Mouse (Mus musculus) kidney, postnatal 25 days (tissue): ENCODE data around the gene Pecr.
"Not testable (repeated sequence)": the region's sequence is repeated elsewhere in the genome, so short reads cannot be mapped to it uniquely, and the experiment has no call there.

ENCODE experiments used
- DNase-seq, 2 experiments: peaks; one replicate each; pipeline ENCODE4 v3.0.0; 2021; ENCODE audit warnings: mixed read lengths in 2 of 2

Pecr gene

GRCm38 (mm10) chr1:72286904-72287303, 2.8 kb upstream of the Pecr start:
- no peak for DNase-seq

- DNase-seq, result no peak
Observed at GRCm38 (mm10) chr1:72284539-72284938, 425 bp upstream of the Pecr start.

GRCm38 (mm10) chr1:72282604-72283003, 1.5 kb downstream of the Pecr start:
- DNase-seq, result no peak

GRCm38 (mm10) chr1:72278085-72278484, 6.0 kb downstream of the Pecr start:
- no peak for DNase-seq

- DNase-seq, result no peak
Observed at GRCm38 (mm10) chr1:72263099-72263498, 21.0 kb downstream of the Pecr start.

- no peak for DNase-seq
Observed at GRCm38 (mm10) chr1:72256381-72257256, 27.5 kb downstream of the Pecr start.

- no peak for DNase-seq
Observed at GRCm38 (mm10) chr1:72255854-72256175, 28.3 kb downstream of the Pecr start.

GRCm38 (mm10) chr1:72255062-72255853, 28.9 kb downstream of the Pecr start:
- peak; percentile 44 to 72 for DNase-seq

GRCm38 (mm10) chr1:72254545-72255061, 29.5 kb downstream of the Pecr start:
- DNase-seq, result peak; percentile 91 to 93

GRCm38 (mm10) chr1:72253881-72254491, 30.1 kb downstream of the Pecr start:
- DNase-seq, result no peak

GRCm38 (mm10) chr1:72251806-72252205, 32.3 kb downstream of the Pecr start:
- DNase-seq, result no peak

GRCm38 (mm10) chr1:72248226-72248737, 35.8 kb downstream of the Pecr start:
- DNase-seq, result not testable (repeated sequence)

- DNase-seq, result no peak
Observed at GRCm38 (mm10) chr1:72244317-72245036, 39.6 kb downstream of the Pecr start.

- peak; percentile 97 to 98 for DNase-seq
Observed at GRCm38 (mm10) chr1:72243656-72244316, 40.3 kb downstream of the Pecr start.

GRCm38 (mm10) chr1:72242581-72243143, 41.5 kb downstream of the Pecr start:
- DNase-seq, result no peak

GRCm38 (mm10) chr1:72239113-72239512, 45.0 kb downstream of the Pecr start:
- DNase-seq, result not testable (repeated sequence)

GRCm38 (mm10) chr1:72238016-72238580, 46.0 kb downstream of the Pecr start:
- no peak for DNase-seq

GRCm38 (mm10) chr1:72237007-72237775, 46.9 kb downstream of the Pecr start:
- DNase-seq, result peak; percentile 32 to 57

GRCm38 (mm10) chr1:72236363-72237006, 47.6 kb downstream of the Pecr start:
- peak; percentile 78 to 87 for DNase-seq

- DNase-seq, result not testable (repeated sequence)
Observed at GRCm38 (mm10) chr1:72232592-72232991, 51.5 kb downstream of the Pecr start.
